Mouse (Mus musculus): ENCODE data around the gene Sncb. TPM values are rescaled to one million over a fixed set of nuclear protein-coding genes. Genes with fewer than 3 reads are reported as not detected.
A peak's percentile ranks its signal among the peaks of the same experiment; 100 is the strongest.

Gene Sncb
- polyA plus RNA-seq, 1 experiment from 2014 or later = 0.29 TPM

- no peak within 1 kb of the TSS for H3K27ac ChIP-seq (replicated peaks)
- H3K36me3 ChIP-seq (ENCODE audit: control insufficient read depth, insufficient read depth, low read length) = no peaks in the 10 kb centered on the region
- H3K9ac ChIP-seq (ENCODE audit: low read length) = no peak within 1 kb of the TSS
- no peaks in the 10 kb centered on the region for H3K4me1 ChIP-seq (replicated peaks; ENCODE audit: control insufficient read depth, insufficient read depth)
- WGBS = 76% methylated on average over 4 of the region's 4 CpGs
- DNase-seq (ENCODE audit: low spot score) (no peak), ATAC-seq (ENCODE audit: low FRiP score, low TSS enrichment) (no peak)
- H3K9me3 ChIP-seq (ENCODE audit: control insufficient read depth, low read length) = no peaks in the 10 kb centered on the region
- TF ChIP-seq EP300 (optimal IDR thresholded peaks at IDR 0.05) = no peak
- no peak for TF ChIP-seq CTCF (IDR thresholded peaks at IDR 0.05; ENCODE audit: low read depth)
- no peak within 1 kb of the TSS for H3K4me3 ChIP-seq (ENCODE audit: low read depth, low read length)
- no peak within 1 kb of the TSS for H3K4me2 ChIP-seq (replicated peaks; ENCODE audit: low read depth)
- no peaks in the 10 kb centered on the region for H3K27me3 ChIP-seq (ENCODE audit: control insufficient read depth, insufficient read depth, low read length)
These were observed 17.3 kb upstream of the Sncb start, which contains the start of gene Eif4e1b for GRCm38 (mm10) chr13:54783698-54784097. Eif4e1b (plus strand) TSS chr13:54783998.

- Histone ChIP-seq H3K36me3 (ENCODE audit: control insufficient read depth, insufficient read depth, low read length) (no peaks in the 10 kb centered on the region), H3K27me3 (ENCODE audit: control insufficient read depth, insufficient read depth, low read length) (no peaks in the 10 kb centered on the region), H3K4me2 (replicated peaks; ENCODE audit: low read depth) (no peak overlapping the region), H3K9me3 (ENCODE audit: control insufficient read depth, low read length) (no peaks in the 10 kb centered on the region), H3K4me3 (ENCODE audit: low read depth, low read length) (no peak overlapping the region), H3K27ac (replicated peaks) (no peak overlapping the region), H3K9ac (ENCODE audit: low read length) (no peak overlapping the region), H3K4me1 (replicated peaks; ENCODE audit: control insufficient read depth, insufficient read depth) (no peaks in the 10 kb centered on the region)
- WGBS = 28% methylated on average over 2 of the region's 2 CpGs
- DNase-seq (ENCODE audit: low spot score) (no peak), ATAC-seq (ENCODE audit: low FRiP score, low TSS enrichment) (no peak)
- no peak for TF ChIP-seq CTCF (IDR thresholded peaks at IDR 0.05; ENCODE audit: low read depth)
- no peak for TF ChIP-seq EP300 (optimal IDR thresholded peaks at IDR 0.05)
These were observed 16.8 kb upstream of the Sncb start for GRCm38 (mm10) chr13:54783235-54783634.

GRCm38 (mm10) chr13:54781086-54781485 is 14.7 kb upstream of the Sncb start:
- no peaks in the 10 kb centered on the region for H3K9me3 ChIP-seq (ENCODE audit: control insufficient read depth, low read length)
- no peak overlapping the region for H3K9ac ChIP-seq (ENCODE audit: low read length)
- ATAC-seq (ENCODE audit: low FRiP score, low TSS enrichment) = no peak
- no peaks in the 10 kb centered on the region for H3K27me3 ChIP-seq (ENCODE audit: control insufficient read depth, insufficient read depth, low read length)
- H3K4me2 ChIP-seq (replicated peaks; ENCODE audit: low read depth) = no peak overlapping the region
- no peak overlapping the region for H3K27ac ChIP-seq (replicated peaks)
- H3K4me3 ChIP-seq (ENCODE audit: low read depth, low read length) = no peak overlapping the region
- no peak for DNase-seq (ENCODE audit: low spot score)
- no peak for TF ChIP-seq CTCF (IDR thresholded peaks at IDR 0.05; ENCODE audit: low read depth)
- TF ChIP-seq EP300 (optimal IDR thresholded peaks at IDR 0.05) = no peak
- no peaks in the 10 kb centered on the region for H3K36me3 ChIP-seq (ENCODE audit: control insufficient read depth, insufficient read depth, low read length)
- H3K4me1 ChIP-seq (replicated peaks; ENCODE audit: control insufficient read depth, insufficient read depth) = no peaks in the 10 kb centered on the region
- WGBS = 79% methylated on average over 3 of the region's 3 CpGs

- 64% methylated on average over 3 of the region's 3 CpGs for WGBS
- ATAC-seq (ENCODE audit: low FRiP score, low TSS enrichment) (no peak), DNase-seq (ENCODE audit: low spot score) (no peak)
These were observed 14.2 kb upstream of the Sncb start for GRCm38 (mm10) chr13:54780592-54780991.

GRCm38 (mm10) chr13:54767012-54767411 is 617 bp upstream of the Sncb start:
- 81% methylated on average over 4 of the region's 4 CpGs for WGBS
- DNase-seq (ENCODE audit: low spot score) = no peak
- H3K4me3 ChIP-seq (ENCODE audit: low read depth, low read length) = no peak overlapping the region
- no peaks in the 10 kb centered on the region for H3K36me3 ChIP-seq (ENCODE audit: control insufficient read depth, insufficient read depth, low read length)
- H3K27me3 ChIP-seq (ENCODE audit: control insufficient read depth, insufficient read depth, low read length) = peaks cover 10% of the 10 kb centered on the region; the same call in 1 of the 2 replicates
- no peak overlapping the region for H3K9ac ChIP-seq (ENCODE audit: low read length)
- H3K27ac ChIP-seq (replicated peaks) = no peak overlapping the region
- TF ChIP-seq CTCF (IDR thresholded peaks at IDR 0.05; ENCODE audit: low read depth) = no peak
- TF ChIP-seq EP300 (optimal IDR thresholded peaks at IDR 0.05) = no peak
- no peak overlapping the region for H3K4me2 ChIP-seq (replicated peaks; ENCODE audit: low read depth)
- no peaks in the 10 kb centered on the region for H3K9me3 ChIP-seq (ENCODE audit: control insufficient read depth, low read length)
- no peak for ATAC-seq (ENCODE audit: low FRiP score, low TSS enrichment)
- no peaks in the 10 kb centered on the region for H3K4me1 ChIP-seq (replicated peaks; ENCODE audit: control insufficient read depth, insufficient read depth)

More at GRCm38 (mm10) chr13:54780592-54780991, 14.2 kb upstream of the Sncb start:
- H3K9me3 ChIP-seq (ENCODE audit: control insufficient read depth, low read length) = no peaks in the 10 kb centered on the region
- no peak overlapping the region for H3K27ac ChIP-seq (replicated peaks)
- no peak overlapping the region for H3K4me2 ChIP-seq (replicated peaks; ENCODE audit: low read depth)
- H3K27me3 ChIP-seq (ENCODE audit: control insufficient read depth, insufficient read depth, low read length) = no peaks in the 10 kb centered on the region
- no peak overlapping the region for H3K9ac ChIP-seq (ENCODE audit: low read length)
- no peaks in the 10 kb centered on the region for H3K36me3 ChIP-seq (ENCODE audit: control insufficient read depth, insufficient read depth, low read length)
- no peak for TF ChIP-seq EP300 (optimal IDR thresholded peaks at IDR 0.05)
- no peak for TF ChIP-seq CTCF (IDR thresholded peaks at IDR 0.05; ENCODE audit: low read depth)
- H3K4me1 ChIP-seq (replicated peaks; ENCODE audit: control insufficient read depth, insufficient read depth) = no peaks in the 10 kb centered on the region
- H3K4me3 ChIP-seq (ENCODE audit: low read depth, low read length) = no peak overlapping the region

- H3K9me3 ChIP-seq (ENCODE audit: control insufficient read depth, low read length) = no peaks in the 10 kb centered on the region
- H3K9ac ChIP-seq (ENCODE audit: low read length) = no peak overlapping the region
- peak overlapping the region; percentile 37 for H3K4me2 ChIP-seq (replicated peaks; ENCODE audit: low read depth)
- no peaks in the 10 kb centered on the region for H3K36me3 ChIP-seq (ENCODE audit: control insufficient read depth, insufficient read depth, low read length)
- 0 out of 2 replicates have a peak, but pooled peaks have one; percentile 36 for ATAC-seq (ENCODE audit: low FRiP score, low TSS enrichment)
- no peak for TF ChIP-seq CTCF (IDR thresholded peaks at IDR 0.05; ENCODE audit: low read depth)
- no peak for TF ChIP-seq EP300 (optimal IDR thresholded peaks at IDR 0.05)
- H3K4me1 ChIP-seq (replicated peaks; ENCODE audit: control insufficient read depth, insufficient read depth) = no peaks in the 10 kb centered on the region
- peak overlapping the region; percentile 2; the same call in 1 of the 2 replicates for H3K4me3 ChIP-seq (ENCODE audit: low read depth, low read length)
- WGBS = 7% methylated on average over 44 of the region's 44 CpGs
- H3K27me3 ChIP-seq (ENCODE audit: control insufficient read depth, insufficient read depth, low read length) = peaks cover 10% of the 10 kb centered on the region; the same call in 1 of the 2 replicates
- no peak for DNase-seq (ENCODE audit: low spot score)
- no peak overlapping the region for H3K27ac ChIP-seq (replicated peaks)
These were observed 859 bp downstream of the Sncb start for GRCm38 (mm10) chr13:54765281-54766191.
